Mouse (Mus musculus) layer of hippocampus, postnatal 10 days (tissue): ENCODE data around the gene Agap1. TPM values are rescaled to one million over a fixed set of nuclear protein-coding genes. Genes with fewer than 3 reads are reported as not detected.

Experiments
- DNase-seq, 2 experiments: peaks; one replicate each; pipeline ENCODE4 v3.0.0; 2021; ENCODE audit warnings: low spot score in 2 of 2
- total RNA-seq, 2 experiments: library from RNA; stranded (reverse); gene quantifications; 2 replicates each; pipeline ENCODE4 v1.2.3; 2021

Agap1 gene
- total RNA-seq, 2 experiments from 2014 or later: 313 to 315 TPM

DNA sequence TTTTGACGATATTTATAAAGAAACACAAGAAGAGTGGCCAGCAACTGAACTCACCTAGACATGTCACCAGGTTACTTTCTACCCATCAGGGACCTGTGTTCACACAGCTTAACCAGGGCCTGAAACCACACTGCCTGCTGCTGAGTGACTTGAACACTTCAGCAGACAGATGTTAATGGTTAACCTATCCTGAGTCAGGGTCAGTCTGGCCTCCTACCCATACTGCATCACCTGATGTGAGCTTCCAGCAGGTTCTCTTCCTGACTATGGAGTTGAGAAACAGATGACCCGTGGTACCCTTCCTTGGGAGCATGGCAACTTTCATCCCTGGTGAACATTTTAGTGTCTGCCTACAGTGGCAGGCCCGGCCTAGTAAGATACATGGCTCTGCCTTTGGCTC is 367.8 kb downstream of the Agap1 start:
- no peak for DNase-seq

GRCm38 (mm10) chr1:89823036-89823435 is 368.4 kb downstream of the Agap1 start:
- DNase-seq: no peak

DNA sequence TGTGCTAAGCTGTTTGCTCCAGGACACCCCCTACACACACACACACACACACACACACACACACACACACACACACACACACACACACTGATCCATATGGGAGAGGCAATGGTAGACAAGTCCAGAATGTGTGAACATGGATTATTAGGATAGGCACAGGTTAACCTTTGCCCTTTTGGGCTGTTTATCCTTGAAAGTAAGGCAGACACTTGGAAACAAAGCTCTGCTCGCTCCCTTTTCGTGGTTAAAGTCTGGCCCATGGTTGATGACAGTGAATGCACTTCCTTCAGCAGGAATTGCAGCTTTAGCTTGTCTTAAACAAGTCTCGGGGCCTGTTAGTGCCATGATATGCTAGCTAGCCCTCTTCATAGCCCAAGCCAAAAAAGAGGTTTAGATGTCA is 372.4 kb downstream of the Agap1 start:
- no peak for DNase-seq

DNA sequence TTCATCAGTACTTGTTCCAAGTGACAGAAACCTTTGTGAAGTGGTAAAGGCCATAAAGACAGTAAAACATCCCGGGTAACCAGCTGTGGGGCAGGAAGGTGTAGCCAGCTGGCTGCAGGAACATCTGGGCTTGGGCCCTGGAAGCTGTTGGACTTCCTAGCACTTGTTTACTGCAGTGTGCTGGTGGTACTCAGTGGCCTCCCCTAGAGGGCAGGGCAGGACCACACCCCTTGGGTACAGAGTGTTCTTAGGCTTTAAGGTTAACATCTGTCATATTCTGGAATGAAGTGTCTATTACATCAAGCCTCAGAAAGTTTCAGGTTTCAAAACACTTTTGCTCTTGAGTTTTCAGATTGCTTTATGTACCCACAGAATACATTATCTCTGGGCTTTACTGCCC is 376.5 kb downstream of the Agap1 start:
- no peak for DNase-seq

- no peak for DNase-seq
Measured at GRCm38 (mm10) chr1:89844064-89844463, 389.5 kb downstream of the Agap1 start.

- DNase-seq: no peak
Measured at GRCm38 (mm10) chr1:89845487-89845886, 390.9 kb downstream of the Agap1 start.

DNA sequence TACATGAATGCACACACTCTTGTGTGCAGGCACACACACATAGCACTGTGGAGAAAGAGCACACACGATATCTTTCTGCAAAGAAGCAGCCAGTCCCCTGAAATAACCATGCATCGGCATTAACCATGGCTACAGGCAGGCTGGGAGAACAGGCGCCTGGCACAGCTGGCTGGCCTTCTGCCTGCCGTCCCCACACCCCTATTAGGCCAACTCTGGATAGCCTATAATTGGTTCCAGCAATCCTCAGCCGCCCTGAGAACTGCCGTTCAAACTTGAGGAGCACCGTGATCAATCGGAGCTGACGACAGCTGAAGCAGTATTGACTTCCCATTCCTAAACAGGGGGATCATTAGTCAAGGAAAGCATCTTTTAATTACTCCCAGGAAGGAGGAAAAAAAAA is 391.5 kb downstream of the Agap1 start:
- no peak for DNase-seq

GRCm38 (mm10) chr1:89848356-89849039 is 393.9 kb downstream of the Agap1 start:
- no peak for DNase-seq

GRCm38 (mm10) chr1:89849151-89849860 is 394.7 kb downstream of the Agap1 start:
- DNase-seq: peak; percentile 41 to 50

DNA sequence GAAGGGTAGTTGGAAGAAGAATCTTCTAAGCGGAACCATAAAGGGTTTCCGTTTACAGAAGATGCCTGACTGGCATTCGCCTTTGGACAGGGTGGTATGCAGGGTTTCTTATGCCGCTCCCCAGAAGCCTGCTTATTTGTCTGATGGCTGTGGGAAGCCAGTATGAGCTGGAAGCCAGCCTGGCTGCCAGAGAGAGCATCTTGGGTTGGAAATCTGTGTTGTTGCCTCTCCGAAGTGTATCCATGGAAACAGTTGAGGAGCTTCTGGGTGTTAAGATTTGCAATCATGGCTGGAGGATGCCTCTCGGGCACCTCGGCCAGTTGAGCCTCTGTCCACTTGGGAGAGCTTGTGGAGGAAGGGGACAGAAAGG is 395.2 kb downstream of the Agap1 start:
- DNase-seq: peak in 1 of 2 experiments; percentile 57

- no peak for DNase-seq
Measured at GRCm38 (mm10) chr1:89850681-89851414, 396.2 kb downstream of the Agap1 start.

- peak; percentile 55 to 68 for DNase-seq
Measured at GRCm38 (mm10) chr1:89859182-89859581, 404.6 kb downstream of the Agap1 start.

GRCm38 (mm10) chr1:89860017-89860730 is 405.6 kb downstream of the Agap1 start:
- DNase-seq: peak in 1 of 2 experiments; percentile 46

DNA sequence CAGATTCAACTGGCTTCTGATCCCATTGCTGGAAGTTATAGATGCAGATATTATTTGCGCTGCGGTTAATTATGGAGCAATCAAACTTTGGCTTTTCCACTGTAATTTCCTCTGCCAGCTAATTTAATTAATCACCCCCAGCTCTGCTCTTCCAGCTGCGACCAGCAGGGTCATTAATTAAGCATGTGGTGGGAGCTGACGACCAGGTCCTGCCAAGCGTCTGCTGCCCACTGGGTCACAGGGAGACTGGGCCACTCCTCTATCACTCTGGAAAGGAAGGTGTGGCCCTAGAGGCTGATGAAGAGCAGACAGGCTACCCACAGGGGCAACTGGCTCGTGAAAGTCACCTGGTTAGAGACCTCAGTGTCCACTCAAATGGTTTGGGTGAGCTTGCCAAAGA is 411.2 kb downstream of the Agap1 start:
- DNase-seq: no peak

DNA sequence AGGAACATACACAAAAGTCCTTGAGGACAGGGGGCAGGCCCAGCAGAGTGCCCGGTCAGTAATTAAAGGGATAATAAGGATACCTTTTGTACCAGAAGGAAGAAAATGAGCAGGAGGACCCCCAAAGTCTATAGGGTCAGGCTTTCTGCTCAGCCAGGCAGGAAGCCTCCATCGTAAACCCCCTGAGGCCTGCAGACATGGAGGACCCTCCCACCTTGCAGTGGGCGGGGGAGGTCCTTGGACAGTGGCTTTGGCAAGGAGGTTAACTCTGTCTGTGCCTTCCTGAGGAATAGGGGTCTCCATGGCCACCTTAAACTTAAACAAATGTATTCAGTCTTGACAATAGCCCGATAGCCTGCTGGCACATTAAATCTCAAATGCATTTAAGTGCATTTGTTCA is 413.2 kb downstream of the Agap1 start:
- DNase-seq: no peak

DNA sequence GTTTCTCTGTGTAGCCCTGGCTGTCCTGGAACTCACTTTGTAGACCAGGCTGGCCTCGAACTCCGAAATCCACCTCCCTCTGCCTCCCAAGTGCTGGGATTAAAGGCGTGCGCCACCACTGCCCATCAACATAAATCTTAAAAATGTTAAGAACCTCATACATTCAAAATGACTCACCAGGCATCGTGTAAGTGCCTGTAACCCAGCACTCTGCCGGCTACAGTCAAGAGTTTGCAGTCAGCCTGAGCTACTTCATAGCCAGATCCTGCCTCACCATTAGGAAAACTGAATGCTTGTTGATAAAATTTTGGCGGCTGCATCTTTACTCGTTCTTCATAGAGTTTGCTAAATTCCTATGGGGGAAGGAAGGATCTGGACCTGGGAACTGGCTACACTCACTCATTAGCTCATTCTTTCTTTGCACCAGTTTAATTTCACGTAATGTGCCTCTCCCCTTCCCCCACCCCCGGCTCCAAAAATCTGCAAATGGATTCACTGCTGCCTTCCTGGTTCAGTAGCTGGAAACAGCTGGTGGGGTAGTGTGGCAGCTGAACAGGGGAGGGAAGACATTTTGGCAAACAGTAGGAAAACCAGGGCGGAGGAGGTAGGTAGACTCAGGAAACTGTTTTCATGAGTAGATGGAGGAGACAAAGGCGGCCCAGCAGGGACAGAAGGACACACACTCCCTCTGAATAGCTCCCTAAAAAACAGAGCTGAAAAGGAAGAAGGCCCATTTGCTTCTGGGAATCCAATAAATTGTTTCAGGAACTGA is 415.7 kb downstream of the Agap1 start:
- DNase-seq: no peak

DNA sequence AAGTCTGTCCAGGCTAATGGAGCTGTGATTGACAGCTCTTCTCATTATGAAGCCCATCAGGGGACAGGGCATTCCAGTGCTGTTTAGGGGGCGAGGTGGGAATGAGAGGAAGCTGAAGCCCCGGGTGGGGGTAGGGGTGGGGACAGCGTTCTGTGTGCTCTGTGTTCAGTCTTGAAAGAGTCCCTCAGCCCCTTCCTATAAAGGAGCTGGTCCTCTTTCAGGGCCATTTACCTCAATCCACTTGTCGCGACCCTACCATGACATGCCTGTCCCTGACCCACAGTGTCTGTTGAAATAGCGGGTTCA is 416.3 kb downstream of the Agap1 start:
- no peak for DNase-seq

GRCm38 (mm10) chr1:89876346-89877072 is 421.9 kb downstream of the Agap1 start:
- DNase-seq: no peak

GRCm38 (mm10) chr1:89878496-89878895 is 423.9 kb downstream of the Agap1 start:
- no peak for DNase-seq

GRCm38 (mm10) chr1:89880193-89880592 is 425.6 kb downstream of the Agap1 start:
- DNase-seq: no peak
